Mouse (Mus musculus) gastrocnemius, postnatal 10 days (tissue): Measurements from ENCODE around the gene Fam20a. TPM values are rescaled to one million over a fixed set of nuclear protein-coding genes. Genes with fewer than 3 reads are reported as not detected.

Source experiments
- DNase-seq: peaks from one replicate; pipeline ENCODE4 v3.0.0; 2021; ENCODE audit warnings: mixed read lengths
- long read RNA-seq, 2 experiments: library from polyadenylated mRNA; stranded (forward); transcript quantifications; one replicate each; pipeline ENCODE4 v2.0.0; 2021
- total RNA-seq, 2 experiments: library from RNA; stranded (reverse); gene quantifications; 2 replicates each; pipeline ENCODE4 v1.2.3; 2021

The Fam20a gene
- 1 to 10 TPM; 4.6 to 7.5 TPM for total RNA-seq
- long read RNA-seq, experiment 1, transcript Fam20a-201 (11 exons, 2,541 nt): major isoform, 12 of 13 reads
- long read RNA-seq, experiment 1, partial matches to known transcripts: 0 of 13 reads
- long read RNA-seq, experiment 1, other reads (novel, unspliced or antisense): 1 of 13 reads
- long read RNA-seq, experiment 2, partial matches to known transcripts: 0 of 5 reads
- long read RNA-seq, experiment 2, other reads (novel, unspliced or antisense): 2 of 5 reads

DNA sequence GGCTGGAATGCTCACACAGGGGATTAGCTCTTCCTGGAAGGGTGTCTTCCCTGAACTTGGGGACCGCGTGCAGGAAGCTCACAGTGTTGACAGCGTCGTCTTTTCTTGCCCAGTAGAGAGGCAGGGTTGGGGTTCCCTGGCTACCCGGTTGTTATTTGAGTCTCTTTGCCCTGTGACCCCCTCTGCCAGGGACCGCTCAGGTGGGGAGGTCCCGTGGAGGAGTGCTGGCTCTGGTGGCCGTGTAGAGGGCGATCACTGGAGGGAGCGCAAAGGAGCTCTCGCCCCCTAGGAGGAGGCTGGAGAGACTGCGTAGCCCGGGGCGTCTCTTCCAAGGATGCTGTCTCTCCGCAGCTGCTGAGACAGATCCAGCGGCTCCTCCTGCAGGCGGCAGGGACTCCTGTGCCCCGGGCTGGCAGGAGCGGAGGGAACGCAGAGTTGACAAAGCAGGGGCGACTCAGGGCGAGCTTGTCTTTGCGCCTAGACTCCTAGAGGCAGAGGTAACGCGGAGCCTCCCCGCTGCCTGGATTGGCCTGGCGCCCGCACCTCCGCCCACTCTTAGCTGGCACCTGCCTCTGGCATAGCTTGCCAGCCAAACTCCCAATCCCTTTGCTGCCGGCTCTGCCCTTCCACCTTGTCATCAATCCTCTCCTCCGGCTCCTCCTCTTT, at the start of gene Fam20a:
Gene Fam20a (minus strand): TSS at position 499 of the 666 bp plus-strand sequence.
- DNase-seq: peak; percentile 66

GRCm38 (mm10) chr11:109771381-109771780, 49.3 kb upstream of the Fam20a start:
- DNase-seq: no peak

DNA sequence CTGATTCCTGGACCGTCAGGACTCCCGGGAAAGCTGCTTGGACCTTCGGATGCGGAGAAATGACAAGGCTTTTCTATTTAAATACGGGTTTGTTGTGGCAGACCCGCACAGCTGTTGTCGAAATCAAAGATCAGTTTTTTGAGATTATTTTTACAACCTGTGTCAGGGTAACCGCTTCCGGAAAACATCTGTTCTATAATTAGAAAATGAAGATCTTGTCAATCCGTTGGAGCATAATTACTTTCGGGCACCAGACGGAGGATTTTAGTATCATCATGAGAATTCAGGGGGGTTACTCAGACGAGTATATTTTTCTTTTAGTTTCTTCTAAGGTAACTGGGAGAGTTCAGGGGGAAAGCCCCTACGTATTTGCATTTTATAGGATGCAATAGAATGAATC, 48.1 kb upstream of the Fam20a start:
- DNase-seq: no peak

- DNase-seq: no peak
These were observed 47.0 kb upstream of the Fam20a start for GRCm38 (mm10) chr11:109769091-109769490.

GRCm38 (mm10) chr11:109760063-109760462, 38.0 kb upstream of the Fam20a start:
- DNase-seq: no peak

- DNase-seq: no peak
These were observed 36.6 kb upstream of the Fam20a start for GRCm38 (mm10) chr11:109758616-109759215.

DNA sequence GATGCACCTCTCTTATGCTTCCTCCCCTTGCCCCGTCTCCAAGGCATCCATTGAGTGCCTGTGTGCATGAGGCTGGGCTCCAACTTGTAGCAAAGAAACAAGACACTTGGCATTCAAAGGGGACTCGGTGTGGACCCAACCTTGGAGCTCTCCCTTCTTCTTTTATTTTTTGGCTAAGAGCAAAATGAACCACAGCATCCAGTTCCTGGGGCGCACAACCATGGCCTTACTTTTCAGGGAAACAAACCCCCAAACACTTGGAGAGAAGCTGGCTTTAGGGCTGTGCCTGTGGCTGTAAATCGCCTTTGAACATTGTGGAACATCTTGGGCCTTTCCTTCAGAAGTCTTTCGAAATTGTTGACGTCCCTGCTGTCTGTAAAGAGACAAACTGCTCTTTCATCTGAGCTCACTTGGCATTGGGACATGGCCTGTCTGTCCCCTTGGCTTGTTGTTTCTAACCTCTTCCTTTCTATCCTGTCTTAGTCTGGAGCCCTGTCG, 32.1 kb upstream of the Fam20a start:
- DNase-seq: no peak

GRCm38 (mm10) chr11:109751636-109752603, 29.8 kb upstream of the Fam20a start:
- DNase-seq: no peak

- DNase-seq: no peak
These were observed 23.1 kb upstream of the Fam20a start for GRCm38 (mm10) chr11:109745210-109745609.

- DNase-seq: no peak
These were observed 15.9 kb upstream of the Fam20a start for GRCm38 (mm10) chr11:109737967-109738366.

DNA sequence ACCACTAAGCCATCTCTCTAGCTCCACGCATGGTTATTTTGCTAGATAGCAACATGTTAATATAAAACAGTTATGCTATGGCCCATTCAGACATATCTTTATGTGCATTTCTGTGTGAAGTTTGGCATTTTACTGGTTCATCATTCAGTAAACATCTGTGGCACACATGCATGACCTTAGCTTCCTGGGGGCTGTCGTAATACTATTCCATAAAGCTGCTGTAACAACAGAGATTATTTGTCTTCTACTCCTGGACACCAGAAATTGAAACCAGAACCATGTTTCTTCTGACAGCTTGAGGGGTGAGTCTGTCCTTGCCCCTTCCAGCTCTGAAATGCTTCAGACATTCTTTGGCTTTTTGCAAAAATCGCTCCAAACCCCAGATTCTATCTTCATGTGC, 14.3 kb upstream of the Fam20a start:
- DNase-seq: no peak

- no peak for DNase-seq
These were observed 12.3 kb upstream of the Fam20a start for GRCm38 (mm10) chr11:109734341-109734740.

- no peak for DNase-seq
These were observed 10.8 kb upstream of the Fam20a start for GRCm38 (mm10) chr11:109732726-109733438.

GRCm38 (mm10) chr11:109728371-109728770, 6.3 kb upstream of the Fam20a start:
- DNase-seq: no peak

DNA sequence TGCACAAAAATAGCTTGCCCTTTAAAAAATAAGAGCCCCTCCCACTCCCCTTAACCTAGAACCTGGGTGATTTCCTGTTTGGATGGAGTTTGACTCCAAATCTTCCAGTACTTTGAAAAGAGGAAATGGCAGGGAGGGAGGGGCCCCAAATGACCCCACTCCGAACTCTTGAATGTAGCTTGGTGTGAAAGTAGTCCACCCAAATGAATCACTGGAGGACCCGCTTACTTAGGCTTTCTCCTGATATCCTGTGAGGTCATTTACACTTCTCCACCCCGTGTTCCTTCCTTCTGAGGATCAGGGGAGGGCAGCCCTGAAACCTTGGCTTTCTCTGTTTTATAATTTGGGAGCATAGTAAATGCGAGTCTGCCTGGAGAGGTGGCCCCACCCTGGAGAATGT, 632 bp upstream of the Fam20a start:
- no peak for DNase-seq

- DNase-seq: no peak
These were observed 729 bp downstream of the Fam20a start for GRCm38 (mm10) chr11:109721320-109721780.

DNA sequence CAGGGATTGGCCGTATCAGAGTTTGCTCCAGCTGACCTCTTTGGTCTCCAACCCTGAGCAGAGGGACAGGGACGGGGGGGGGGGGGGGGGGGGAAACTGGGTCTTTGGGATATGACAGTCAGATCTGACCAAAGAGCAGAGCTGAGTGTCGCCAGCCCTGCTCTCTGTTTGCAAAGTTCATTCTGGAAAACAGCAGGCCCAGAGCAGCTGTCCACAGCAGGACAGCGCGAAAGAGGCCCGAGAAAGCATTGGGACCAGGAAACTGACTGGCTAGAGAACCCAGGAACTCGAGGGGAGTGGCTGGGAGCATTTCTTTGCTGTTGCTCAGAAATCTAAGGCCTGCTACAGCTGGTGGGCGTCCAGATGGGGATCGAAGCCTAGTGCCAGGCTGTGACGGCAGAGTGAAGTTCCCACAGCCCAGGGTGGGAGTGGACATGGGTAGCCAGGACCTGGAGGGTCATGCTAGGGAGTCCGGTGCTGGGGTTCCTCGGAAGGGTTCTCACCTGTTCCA, 1.2 kb downstream of the Fam20a start:
- DNase-seq: peak; percentile 61

DNA sequence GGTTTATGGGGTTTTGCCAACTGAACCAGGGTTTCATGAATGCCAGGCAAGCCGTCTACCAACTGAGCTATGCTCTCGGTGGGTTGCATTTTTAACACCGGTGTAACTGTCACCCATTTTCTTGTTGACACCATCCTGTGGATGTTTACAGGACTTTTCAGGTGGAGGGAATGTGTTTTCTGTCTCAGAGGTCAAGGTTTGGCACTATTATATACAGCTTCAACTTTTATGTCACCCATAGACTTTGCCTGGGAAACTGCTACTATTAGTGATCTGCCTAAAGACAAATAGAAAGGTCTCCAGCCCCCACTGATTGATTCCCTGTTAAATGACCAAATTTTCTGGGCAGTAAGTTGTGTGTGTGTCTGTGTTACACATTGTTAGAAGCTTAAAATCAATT, 2.7 kb downstream of the Fam20a start:
- no peak for DNase-seq

- DNase-seq: no peak
These were observed 3.8 kb downstream of the Fam20a start for GRCm38 (mm10) chr11:109717966-109718895.

- DNase-seq: no peak
These were observed 4.6 kb downstream of the Fam20a start for GRCm38 (mm10) chr11:109717448-109717847.
